In genomic region chrX:139333263-139333994, GRCm38 (mm10) we compare ENCODE assay signal across 34 mouse cellular contexts. TPM values are rescaled to one million over a fixed set of nuclear protein-coding genes. Genes with fewer than 3 reads are reported as not detected.
DNase-seq lines count a peak whose midpoint lies in the region; ATAC-seq and TF ChIP-seq lines count a peak whose summit lies in the region.
"Had no signal": no experiment of that assay in that cellular context is flagged by ENCODE, and none has a peak within 500 bp of the region (broad histone marks: within the 10 kb centered on the region; RNA-seq: fewer than 3 reads in every experiment).

Gene Trap1a (plus strand): TSS chrX:139333683.

- H3K36me3 ChIP-seq in ES-Bruce4 (ENCODE audit: control insufficient read depth, insufficient read depth, low read length, poor library complexity, severe bottlenecking) (peaks cover 16% of the 10 kb centered on the region), ES-E14 (ENCODE audit: control insufficient read depth, insufficient read depth, low read length, poor library complexity, severe bottlenecking) (peaks cover 7% of the 10 kb centered on the region)
- no peaks in the 10 kb centered on the region for H3K36me3 ChIP-seq in hindbrain, embryonic 16.5 days (ENCODE audit: control insufficient read depth, insufficient read depth, low read length)
- H3K36me3 ChIP-seq in liver, postnatal 0 days (replicated peaks; ENCODE audit: insufficient read depth, low read length), result no peaks in the 10 kb centered on the region
- H3K36me3 ChIP-seq in limb, embryonic 10.5 days, result no peaks in the 10 kb centered on the region
- H3K36me3 ChIP-seq: embryonic facial prominence, embryonic 12.5 days; embryonic facial prominence, embryonic 15.5 days; hindbrain, embryonic 13.5 days had no signal

- H3K27ac ChIP-seq in ES-Bruce4 (ENCODE audit: insufficient read depth, low read length) (peak within 1 kb of the TSS; percentile 97), ES-E14 (ENCODE audit: insufficient read depth, low read depth, low read length, poor library complexity, severe bottlenecking) (peak within 1 kb of the TSS; percentile 78)
- no peak within 1 kb of the TSS for H3K27ac ChIP-seq in hindbrain, embryonic 16.5 days (ENCODE audit: low read depth, low read length)
- no peak within 1 kb of the TSS for H3K27ac ChIP-seq in liver, postnatal 0 days (ENCODE audit: low read depth)
- no peak within 1 kb of the TSS for H3K27ac ChIP-seq in limb, embryonic 10.5 days
- H3K27ac ChIP-seq: embryonic facial prominence, embryonic 12.5 days; embryonic facial prominence, embryonic 15.5 days; gastrocnemius, adult 2 months; hindbrain, embryonic 13.5 days; hindbrain, postnatal 0 days had no signal

- 94% methylated on average over 24 of the region's 24 CpGs for WGBS in hindbrain, embryonic 16.5 days
- WGBS in liver, postnatal 0 days (ENCODE audit: insufficient replicate concordance), result 82% methylated on average over 24 of the region's 24 CpGs
- 94% methylated on average over 24 of the region's 24 CpGs for WGBS in limb, embryonic 10.5 days

- no peak for TF ChIP-seq CTCF in ES-Bruce4 (IDR thresholded peaks at IDR 0.05; ENCODE audit: low read depth, low read length)
- TF ChIP-seq CTCF in liver, postnatal 0 days (IDR thresholded peaks at IDR 0.05; ENCODE audit: low read depth), result no peak

- no peak within 1 kb of the TSS for H3K4me2 ChIP-seq in hindbrain, embryonic 16.5 days (ENCODE audit: low read length)
- H3K4me2 ChIP-seq in liver, postnatal 0 days (ENCODE audit: low read depth, low read length), result no peak within 1 kb of the TSS
- H3K4me2 ChIP-seq: embryonic facial prominence, embryonic 12.5 days; embryonic facial prominence, embryonic 15.5 days; heart, embryonic 11.5 days; hindbrain, embryonic 13.5 days had no signal

- DNase-seq in ES-E14 (ENCODE audit: low read depth, low spot score) (peak; percentile 47), R1 (ENCODE audit: low read depth, low spot score) (peak; percentile 97)
- peak; percentile 21 for DNase-seq in testis, postnatal 14 days (ENCODE audit: low spot score)
- DNase-seq in liver, postnatal 0 days, result no peak
- no peak for DNase-seq in limb, embryonic 10.5 days (ENCODE audit: low spot score)
- DNase-seq in left cerebral cortex, postnatal 25 days (ENCODE audit: low spot score in 2 of 2), result no peak
- DNase-seq: adrenal gland, adult 2 months; adrenal gland, postnatal 14 days; cerebellum, adult 11-12 months; cerebellum, adult 9-10 months; cerebellum, postnatal 25 days; forebrain, postnatal 0 days; gastrocnemius, adult 2 months; gastrocnemius, postnatal 14 days had no signal

- no peaks in the 10 kb centered on the region for H3K27me3 ChIP-seq in ES-Bruce4 (ENCODE audit: control insufficient read depth, insufficient read depth, low read length, poor library complexity, severe bottlenecking)
- no peaks in the 10 kb centered on the region for H3K27me3 ChIP-seq in hindbrain, embryonic 16.5 days (replicated peaks; ENCODE audit: control insufficient read depth, insufficient read depth, low read length)
- no peaks in the 10 kb centered on the region for H3K27me3 ChIP-seq in liver, postnatal 0 days (ENCODE audit: insufficient read depth, low read length)
- H3K27me3 ChIP-seq in limb, embryonic 10.5 days (ENCODE audit: low read depth, poor library complexity, severe bottlenecking), result peaks cover 54% of the 10 kb centered on the region
- H3K27me3 ChIP-seq: embryonic facial prominence, embryonic 12.5 days; embryonic facial prominence, embryonic 15.5 days; hindbrain, embryonic 13.5 days had no signal

- no peak for TF ChIP-seq EP300 in ES-Bruce4 (IDR thresholded peaks at IDR 0.05; ENCODE audit: insufficient read depth, low read depth, low read length)
- no peak for TF ChIP-seq EP300 in liver, postnatal 0 days (IDR thresholded peaks at IDR 0.05; ENCODE audit: low read depth)

- H3K4me1 ChIP-seq in ES-Bruce4 (ENCODE audit: control insufficient read depth, insufficient read depth, low read length), result no peaks in the 10 kb centered on the region
- H3K4me1 ChIP-seq in ES-E14 (ENCODE audit: control insufficient read depth in 2 of 2, insufficient read depth in 2 of 2, low read length in 2 of 2, poor library complexity in 1 of 2), result no peaks in the 10 kb centered on the region; a peak in 1 of 4 replicates
- no peaks in the 10 kb centered on the region for H3K4me1 ChIP-seq in hindbrain, embryonic 16.5 days (ENCODE audit: control insufficient read depth, insufficient read depth, low read depth, low read length)
- no peaks in the 10 kb centered on the region for H3K4me1 ChIP-seq in liver, postnatal 0 days (ENCODE audit: insufficient read depth)
- peaks cover 3% of the 10 kb centered on the region; the same call in 1 of the 2 replicates for H3K4me1 ChIP-seq in limb, embryonic 10.5 days
- H3K4me1 ChIP-seq: embryonic facial prominence, embryonic 12.5 days; embryonic facial prominence, embryonic 15.5 days; hindbrain, embryonic 13.5 days had no signal

- in situ Hi-C loops in ES-E14 (cut with MboI; ENCODE audit: low sequenced_read_pairs in 2 of 2, unreplicated experiment in 2 of 2), result no loop called here

- intact Hi-C loops in left cerebral cortex, postnatal 25 days (cut with DNase I), result loop anchor here (2.0 kb wide), 1 partner anchor 67 kb away; no protein-coding TSS in a partner anchor

- ATAC-seq in hindbrain, embryonic 16.5 days, result no peak
- no peak for ATAC-seq in liver, postnatal 0 days
- ATAC-seq: CD4-positive, CD25-positive, alpha-beta regulatory T cell, adult 4 months; forebrain, embryonic 14.5 days; forebrain, postnatal 0 days; hindbrain, postnatal 0 days; inflammation-experienced regulatory T-cells, adult 6 months; intestine, embryonic 16.5 days had no signal

- peak; percentile 40 for TF ChIP-seq POLR2A in ES-Bruce4 (IDR thresholded peaks at IDR 0.05; ENCODE audit: insufficient read depth, low read length)

- H3K9ac ChIP-seq in ES-Bruce4 (ENCODE audit: low read depth, poor library complexity, severe bottlenecking), result peak within 1 kb of the TSS; percentile 92
- H3K9ac ChIP-seq in ES-E14 (ENCODE audit: insufficient read depth, low read depth, low read length, poor library complexity, severe bottlenecking), result peak within 1 kb of the TSS; percentile 82
- H3K9ac ChIP-seq in hindbrain, embryonic 16.5 days (ENCODE audit: low read depth, low read length), result no peak within 1 kb of the TSS
- H3K9ac ChIP-seq in liver, postnatal 0 days (replicated peaks), result no peak within 1 kb of the TSS
- H3K9ac ChIP-seq: embryonic facial prominence, embryonic 12.5 days; embryonic facial prominence, embryonic 15.5 days; forebrain, postnatal 0 days; hindbrain, embryonic 13.5 days had no signal

- H3K4me3 ChIP-seq in ES-Bruce4 (ENCODE audit: low read depth, low read length), result peak within 1 kb of the TSS; percentile 100
- H3K4me3 ChIP-seq in ES-E14 (ENCODE audit: insufficient read depth in 1 of 2, low read depth in 1 of 2, low read length in 2 of 2, poor library complexity in 1 of 2, severe bottlenecking in 1 of 2), result peak within 1 kb of the TSS; percentile 85 to 86
- H3K4me3 ChIP-seq in hindbrain, embryonic 16.5 days (ENCODE audit: low read length), result no peak within 1 kb of the TSS
- H3K4me3 ChIP-seq in liver, postnatal 0 days (ENCODE audit: low read depth, low read length), result no peak within 1 kb of the TSS
- H3K4me3 ChIP-seq in limb, embryonic 10.5 days, result no peak within 1 kb of the TSS
- H3K4me3 ChIP-seq: embryonic facial prominence, embryonic 12.5 days; embryonic facial prominence, embryonic 15.5 days; gastrocnemius, adult 2 months; hindbrain, embryonic 13.5 days had no signal

- H3K9me3 ChIP-seq in ES-Bruce4 (replicated peaks; ENCODE audit: control insufficient read depth, insufficient read depth, low read length, poor library complexity, severe bottlenecking) (no peaks in the 10 kb centered on the region), ES-E14 (ENCODE audit: control insufficient read depth, insufficient read depth, low read depth, low read length) (no peaks in the 10 kb centered on the region)
- no peaks in the 10 kb centered on the region for H3K9me3 ChIP-seq in hindbrain, embryonic 16.5 days (ENCODE audit: control insufficient read depth, low read length)
- no peaks in the 10 kb centered on the region for H3K9me3 ChIP-seq in liver, postnatal 0 days (ENCODE audit: low read length)
- no peaks in the 10 kb centered on the region for H3K9me3 ChIP-seq in limb, embryonic 10.5 days (replicated peaks)
- H3K9me3 ChIP-seq: embryonic facial prominence, embryonic 12.5 days; embryonic facial prominence, embryonic 15.5 days; hindbrain, embryonic 13.5 days had no signal

TF ChIP-seq in ES-E14, 5 proteins besides CTCF, POLR2A, EP300 and RAD21:
- TF ChIP-seq HCFC1 (IDR thresholded peaks at IDR 0.05; ENCODE audit: borderline replicate concordance, insufficient read depth, low read length) (no peak), CHD2 (IDR thresholded peaks at IDR 0.05; ENCODE audit: low read depth, low read length) (peak; percentile 88)

RNA-seq across cellular contexts. Expression of gene Trap1a, which starts in this region (rescaled TPM):
- 90.0 and 91.4 TPM in 2 replicates for polyA plus RNA-seq in ES-Bruce4 (2011; ENCODE audit: insufficient read depth, insufficient read length, low read depth, missing spikeins)
- 256 and 378 TPM in 2 replicates for total RNA-seq in ES-E14 (2012; rRNA removed)
- polyA plus RNA-seq in hindbrain, embryonic 16.5 days (2015; fragmentation: Nextera tagmentation; extraction: Ambion mirVana), result not detected in 2 replicates
- polyA plus RNA-seq in liver, postnatal 0 days (2015; fragmentation: Nextera tagmentation; extraction: Ambion mirVana), result not detected in 2 replicates
- not detected in 2 replicates for polyA plus RNA-seq in limb, embryonic 10.5 days (2016; fragmentation: Nextera tagmentation; extraction: Ambion mirVana)
- not detected for total RNA-seq in left cerebral cortex, postnatal 25 days (2021)
- total RNA-seq: adrenal gland, adult 2 months; adrenal gland, postnatal 14 days; adrenal gland, postnatal 4 days; common myeloid progenitor, adult 5-6 weeks; forebrain, postnatal 0 days; gastrocnemius, adult 2 months; gastrocnemius, postnatal 14 days; gastrocnemius, postnatal 4 days; heart, adult 8-10 months; heart, postnatal 25 days; hematopoietic stem cell, adult 5-6 weeks; hindbrain, postnatal 0 days had no signal
- polyA plus RNA-seq: adrenal gland, adult 2 months; C2C12; CD4-positive, CD25-positive, alpha-beta regulatory T cell, adult 4 months; embryonic facial prominence, embryonic 12.5 days; embryonic facial prominence, embryonic 15.5 days; forebrain, embryonic 11.5 days; forebrain, embryonic 14.5 days; forebrain, postnatal 0 days; heart, postnatal 0 days; hindbrain, embryonic 13.5 days; hindbrain, postnatal 0 days; inflammation-experienced regulatory T-cells, adult 6 months; intestine, embryonic 16.5 days had no signal

Comparison
In these comparisons a context has a peak if more than half of its experiments do, and no peak if none do; other contexts are left out.
1. RNA of gene Trap1a (total RNA-seq): 256 to 378 TPM in ES-E14; not detected in left cerebral cortex, postnatal 25 days; every median in the first group is over 100 times any median in the second.
2. RNA of gene Trap1a (polyA plus RNA-seq): 90.0 to 91.4 TPM in ES-Bruce4; not detected in limb, embryonic 10.5 days, not detected in liver, postnatal 0 days and not detected in hindbrain, embryonic 16.5 days; every median in the first group is over 10 times any median in the second.
3. H3K27ac ChIP-seq: peak in ES-Bruce4 (single experiment) and ES-E14 (single experiment); none in hindbrain, embryonic 16.5 days (single experiment), liver, postnatal 0 days (single experiment) and limb, embryonic 10.5 days (single experiment).
4. H3K4me3 ChIP-seq: peak in ES-Bruce4 (single experiment) and ES-E14 (2 of 2); none in hindbrain, embryonic 16.5 days (single experiment), liver, postnatal 0 days (single experiment) and limb, embryonic 10.5 days (single experiment).
5. H3K9ac ChIP-seq: peak in ES-Bruce4 (single experiment) and ES-E14 (single experiment); none in hindbrain, embryonic 16.5 days (single experiment) and liver, postnatal 0 days (single experiment).
6. DNase-seq: peak in ES-E14 (single experiment), R1 (single experiment) and testis, postnatal 14 days (single experiment); none in liver, postnatal 0 days (single experiment), limb, embryonic 10.5 days (single experiment) and left cerebral cortex, postnatal 25 days (0 of 2).